Mouse (Mus musculus): ENCODE results near the gene Tril. TPM values are rescaled to one million over a fixed set of nuclear protein-coding genes. Genes with fewer than 3 reads are reported as not detected.

The Tril gene
- polyA plus RNA-seq, 1 experiment from 2014 or later = 14.6 TPM

- 89% methylated on average over 5 of the region's 5 CpGs for WGBS
- Histone ChIP-seq H3K9ac (replicated peaks) (no peak overlapping the region), H3K9me3 (replicated peaks) (no peaks in the 10 kb centered on the region), H3K4me1 (no peaks in the 10 kb centered on the region; the same call in 1 of the 2 replicates), H3K4me3 (replicated peaks) (no peak overlapping the region), H3K27me3 (replicated peaks) (0 out of 2 replicates have a peak, but pooled peaks cover 6% of the 10 kb centered on the region), H3K36me3 (no peaks in the 10 kb centered on the region), H3K27ac (replicated peaks) (no peak overlapping the region), H3K4me2 (no peak overlapping the region)
- no peak for ATAC-seq (ENCODE audit: low FRiP score)
These were observed 38.4 kb downstream of the Tril start for GRCm38 (mm10) chr6:53782273-53782672.

GRCm38 (mm10) chr6:53781171-53781570 lies 39.5 kb downstream of the Tril start:
- Histone ChIP-seq H3K9ac (replicated peaks) (no peak overlapping the region), H3K4me3 (replicated peaks) (no peak overlapping the region), H3K4me2 (no peak overlapping the region), H3K27me3 (replicated peaks) (0 out of 2 replicates have a peak, but pooled peaks cover 6% of the 10 kb centered on the region), H3K4me1 (no peaks in the 10 kb centered on the region; the same call in 1 of the 2 replicates), H3K27ac (replicated peaks) (no peak overlapping the region), H3K36me3 (no peaks in the 10 kb centered on the region), H3K9me3 (replicated peaks) (no peaks in the 10 kb centered on the region)
- ATAC-seq (ENCODE audit: low FRiP score) = no peak
- WGBS = 9% methylated on average over 4 of the region's 4 CpGs

GRCm38 (mm10) chr6:53780008-53780407 lies 40.6 kb downstream of the Tril start:
- 86% methylated on average over 5 of the region's 5 CpGs for WGBS
- no peak for ATAC-seq (ENCODE audit: low FRiP score)
- H3K4me3 ChIP-seq (replicated peaks) = no peak overlapping the region
- H3K36me3 ChIP-seq = no peaks in the 10 kb centered on the region
- no peak overlapping the region for H3K4me2 ChIP-seq
- no peak overlapping the region for H3K9ac ChIP-seq (replicated peaks)
- no peak overlapping the region for H3K27ac ChIP-seq (replicated peaks)
- H3K4me1 ChIP-seq = no peaks in the 10 kb centered on the region; the same call in 1 of the 2 replicates
- no peaks in the 10 kb centered on the region for H3K9me3 ChIP-seq (replicated peaks)
- H3K27me3 ChIP-seq (replicated peaks) = 0 out of 2 replicates have a peak, but pooled peaks cover 6% of the 10 kb centered on the region

- Histone ChIP-seq H3K27ac (replicated peaks) (no peak overlapping the region), H3K4me3 (replicated peaks) (no peak overlapping the region), H3K4me1 (no peaks in the 10 kb centered on the region; the same call in 1 of the 2 replicates), H3K9me3 (replicated peaks) (no peaks in the 10 kb centered on the region), H3K27me3 (replicated peaks) (0 out of 2 replicates have a peak, but pooled peaks cover 6% of the 10 kb centered on the region), H3K36me3 (no peaks in the 10 kb centered on the region), H3K9ac (replicated peaks) (no peak overlapping the region), H3K4me2 (no peak overlapping the region)
- ATAC-seq (ENCODE audit: low FRiP score) = no peak
- WGBS = 38% methylated on average over 7 of the region's 7 CpGs
These were observed 41.1 kb downstream of the Tril start for GRCm38 (mm10) chr6:53779526-53779925.

GRCm38 (mm10) chr6:53778424-53778955 lies 42.1 kb downstream of the Tril start:
- H3K27ac ChIP-seq (replicated peaks) = no peak overlapping the region

GRCm38 (mm10) chr6:53768275-53768674 lies 52.4 kb downstream of the Tril start:
- Histone ChIP-seq H3K4me3 (replicated peaks) (no peak overlapping the region), H3K9ac (replicated peaks) (no peak overlapping the region), H3K4me1 (no peaks in the 10 kb centered on the region), H3K27ac (replicated peaks) (no peak overlapping the region), H3K4me2 (no peak overlapping the region), H3K36me3 (no peaks in the 10 kb centered on the region), H3K27me3 (replicated peaks) (no peaks in the 10 kb centered on the region), H3K9me3 (replicated peaks) (no peaks in the 10 kb centered on the region)
- no peak for ATAC-seq (ENCODE audit: low FRiP score)
- 89% methylated on average over 4 of the region's 4 CpGs for WGBS

More at GRCm38 (mm10) chr6:53778424-53778955, 42.1 kb downstream of the Tril start:
- H3K4me2 ChIP-seq = no peak overlapping the region
- ATAC-seq (ENCODE audit: low FRiP score) = no peak
- no peak overlapping the region for H3K4me3 ChIP-seq (replicated peaks)
- 74% methylated on average over 8 of the region's 8 CpGs for WGBS
- no peaks in the 10 kb centered on the region for H3K36me3 ChIP-seq
- no peaks in the 10 kb centered on the region for H3K9me3 ChIP-seq (replicated peaks)
- 0 out of 2 replicates have a peak, but pooled peaks cover under 1% of the 10 kb centered on the region for H3K27me3 ChIP-seq (replicated peaks)
- no peak overlapping the region for H3K9ac ChIP-seq (replicated peaks)
- no peaks in the 10 kb centered on the region; the same call in 1 of the 2 replicates for H3K4me1 ChIP-seq

GRCm38 (mm10) chr6:53766243-53766915 lies 54.3 kb downstream of the Tril start:
- H3K36me3 ChIP-seq = no peaks in the 10 kb centered on the region
- H3K9ac ChIP-seq (replicated peaks) = no peak overlapping the region
- WGBS = 75% methylated on average over 10 of the region's 10 CpGs
- H3K4me1 ChIP-seq = no peaks in the 10 kb centered on the region
- no peak overlapping the region for H3K4me3 ChIP-seq (replicated peaks)
- no peaks in the 10 kb centered on the region for H3K9me3 ChIP-seq (replicated peaks)
- H3K4me2 ChIP-seq = no peak overlapping the region
- no peak for ATAC-seq (ENCODE audit: low FRiP score)
- H3K27ac ChIP-seq (replicated peaks) = no peak overlapping the region
- H3K27me3 ChIP-seq (replicated peaks) = no peaks in the 10 kb centered on the region

GRCm38 (mm10) chr6:53765731-53766130 lies 54.9 kb downstream of the Tril start:
- no peaks in the 10 kb centered on the region for H3K36me3 ChIP-seq
- WGBS = 76% methylated on average over 8 of the region's 8 CpGs
- H3K9me3 ChIP-seq (replicated peaks) = no peaks in the 10 kb centered on the region
- no peak overlapping the region for H3K4me2 ChIP-seq
- no peak overlapping the region for H3K4me3 ChIP-seq (replicated peaks)
- no peak overlapping the region for H3K27ac ChIP-seq (replicated peaks)
- H3K4me1 ChIP-seq = peaks cover 6% of the 10 kb centered on the region; the same call in 1 of the 2 replicates
- no peak overlapping the region for H3K9ac ChIP-seq (replicated peaks)
- no peaks in the 10 kb centered on the region for H3K27me3 ChIP-seq (replicated peaks)
- no peak for ATAC-seq (ENCODE audit: low FRiP score)

Other genes starting within 250 kb of the Tril start
- 0.10 TPM in 1 of 2 replicates, not detected in the other for gene Cpvl, start 157.8 kb upstream of the Tril start, polyA plus RNA-seq (2015; fragmentation: Nextera tagmentation; extraction: Ambion mirVana)
- gene Chn2, start 218.7 kb upstream of the Tril start, polyA plus RNA-seq (2015; fragmentation: Nextera tagmentation; extraction: Ambion mirVana) = 17.6 and 18.2 TPM in 2 replicates